Mouse (Mus musculus) stomach, embryonic 16.5 days (tissue): ENCODE results near the gene Catsper2. TPM values are rescaled to one million over a fixed set of nuclear protein-coding genes. Genes with fewer than 3 reads are reported as not detected.

Experiments used
- ATAC-seq: fragments of 200-750 bp; cut with Nextera tagmentation; 2 replicates; pipeline ENCODE4 v1.8.0; 2017; ENCODE audit warnings: moderate number of reproducible peaks, moderate TSS enrichment; ENCODE audit not compliant: insufficient read depth, low FRiP score
- H3K27ac ChIP-seq: fragments of 300-500 bp; sonication (generic); 2 replicates; pipeline ENCODE4 v1.5.1; 2014; ENCODE audit warnings: low read length
- H3K27me3 ChIP-seq: fragments of 300-500 bp; sonication (generic); 2 replicates; pipeline ENCODE4 v1.6.1; 2014; ENCODE audit warnings: low read length, control low read depth, mixed read lengths; ENCODE audit not compliant: control insufficient read depth, insufficient read depth
- H3K36me3 ChIP-seq: fragments of 300-500 bp; sonication (generic); 2 replicates; pipeline ENCODE4 v1.6.1; 2014; ENCODE audit warnings: low read length; ENCODE audit not compliant: control insufficient read depth, insufficient read depth
- H3K4me1 ChIP-seq: fragments of 300-500 bp; sonication (generic); 2 replicates; pipeline ENCODE4 v1.6.1; 2014; ENCODE audit warnings: low read length, control low read depth, mixed read lengths; ENCODE audit not compliant: control insufficient read depth, insufficient read depth
- H3K4me2 ChIP-seq: fragments of 300-500 bp; sonication (generic); 2 replicates; pipeline ENCODE4 v1.6.1; 2014; ENCODE audit warnings: low read depth, low read length, mixed read lengths
- H3K4me3 ChIP-seq: fragments of 300-500 bp; sonication (generic); replicated peaks from 2 replicates; pipeline ENCODE4 v1.5.1; 2014; ENCODE audit warnings: mild to moderate bottlenecking, low read length
- H3K9ac ChIP-seq: fragments of 300-500 bp; sonication (generic); 2 replicates; pipeline ENCODE4 v1.6.1; 2014; ENCODE audit warnings: low read length
- H3K9me3 ChIP-seq: fragments of 300-500 bp; sonication (generic); replicated peaks from 2 replicates; pipeline ENCODE4 v1.6.1; 2016; ENCODE audit warnings: low read length, control low read depth; ENCODE audit not compliant: control insufficient read depth
- WGBS: fragments of 180-500 bp; shearing (Covaris S2); extraction: QIAGEN DNeasy Blood & Tissue Kit; methylation state at CpG from one replicate; pipeline ENCODE4 v1.1.7; 2014; 5-methylcytosine and 5-hydroxymethylcytosine counted together
- polyA plus RNA-seq: library from polyadenylated mRNA; unstranded; fragments of >200 nt; fragmentation: Nextera tagmentation; extraction: Ambion mirVana; gene quantifications from 2 replicates; pipeline ENCODE4 v1.2.1, GENCODE M21; 2015

The Catsper2 gene
- polyA plus RNA-seq, result 1.3 and 1.6 TPM in 2 replicates

GRCm38 (mm10) chr2:121413387-121414042 is at the start of gene Catsper2, which contains the start of gene Pdia3:
Gene Catsper2 (minus strand): TSS chr2:121413792.
Gene Pdia3 (plus strand): TSS chr2:121413775.
- no peaks in the 10 kb centered on the region for H3K9me3 ChIP-seq
- H3K4me2 ChIP-seq, result peak within 1 kb of the TSS; percentile 80
- peak; percentile 98 for ATAC-seq
- H3K4me3 ChIP-seq, result peak within 1 kb of the TSS; percentile 100
- H3K9ac ChIP-seq, result peak within 1 kb of the TSS; percentile 99
- H3K4me1 ChIP-seq, result peaks cover 21% of the 10 kb centered on the region
- H3K36me3 ChIP-seq, result no peaks in the 10 kb centered on the region; the same call in none of the 2 replicates
- peak within 1 kb of the TSS; percentile 99 for H3K27ac ChIP-seq
- H3K27me3 ChIP-seq, result no peaks in the 10 kb centered on the region
- WGBS, result under 1% methylated on average over 61 of the region's 68 CpGs

GRCm38 (mm10) chr2:121460071-121460470 is 46.5 kb upstream of the Catsper2 start:
- Histone ChIP-seq H3K27me3 (no peaks in the 10 kb centered on the region), H3K27ac (no peak overlapping the region), H3K4me3 (no peak overlapping the region), H3K9me3 (no peaks in the 10 kb centered on the region), H3K9ac (no peak overlapping the region), H3K4me1 (peaks cover 11% of the 10 kb centered on the region), H3K36me3 (no peaks in the 10 kb centered on the region), H3K4me2 (no peak overlapping the region)
- 37% methylated on average over 2 of the region's 2 CpGs for WGBS
- no peak for ATAC-seq

GRCm38 (mm10) chr2:121456692-121457642 is 43.4 kb upstream of the Catsper2 start, which contains the start of gene Serinc4:
Gene Serinc4 (minus strand): TSS chr2:121456781.
- Histone ChIP-seq H3K27me3 (no peaks in the 10 kb centered on the region), H3K4me3 (peak within 1 kb of the TSS; percentile 88), H3K27ac (peak within 1 kb of the TSS; percentile 90), H3K36me3 (no peaks in the 10 kb centered on the region), H3K9ac (peak within 1 kb of the TSS; percentile 89), H3K4me1 (peaks cover 21% of the 10 kb centered on the region), H3K4me2 (peak within 1 kb of the TSS; percentile 76), H3K9me3 (no peaks in the 10 kb centered on the region)
- peak; percentile 92 for ATAC-seq
- 3% methylated on average over 41 of the region's 41 CpGs for WGBS

GRCm38 (mm10) chr2:121455534-121455933 is 41.9 kb upstream of the Catsper2 start:
- H3K9me3 ChIP-seq, result no peaks in the 10 kb centered on the region
- WGBS, result 74% methylated on average over 5 of the region's 5 CpGs
- H3K36me3 ChIP-seq, result no peaks in the 10 kb centered on the region
- H3K27ac ChIP-seq, result no peak overlapping the region
- no peak overlapping the region for H3K4me2 ChIP-seq
- H3K9ac ChIP-seq, result no peak overlapping the region
- no peaks in the 10 kb centered on the region for H3K27me3 ChIP-seq
- peaks cover 30% of the 10 kb centered on the region for H3K4me1 ChIP-seq
- H3K4me3 ChIP-seq, result no peak overlapping the region
- ATAC-seq, result no peak

- H3K27ac ChIP-seq, result no peak overlapping the region
- H3K27me3 ChIP-seq, result no peaks in the 10 kb centered on the region
- no peaks in the 10 kb centered on the region for H3K9me3 ChIP-seq
- no peak overlapping the region for H3K9ac ChIP-seq
- H3K4me3 ChIP-seq, result no peak overlapping the region
- no peaks in the 10 kb centered on the region for H3K36me3 ChIP-seq
- H3K4me1 ChIP-seq, result peaks cover 33% of the 10 kb centered on the region
- no peak for ATAC-seq
- H3K4me2 ChIP-seq, result no peak overlapping the region
- WGBS, result 83% methylated on average over 6 of the region's 6 CpGs
Observed at GRCm38 (mm10) chr2:121453917-121454316, 40.3 kb upstream of the Catsper2 start.

GRCm38 (mm10) chr2:121452990-121453389 is 39.4 kb upstream of the Catsper2 start, which contains the start of gene Hypk:
Gene Hypk (plus strand): TSS chr2:121453290.
- Histone ChIP-seq H3K4me3 (no peak within 1 kb of the TSS), H3K27me3 (no peaks in the 10 kb centered on the region), H3K4me1 (peaks cover 32% of the 10 kb centered on the region), H3K9me3 (no peaks in the 10 kb centered on the region), H3K4me2 (no peak within 1 kb of the TSS), H3K9ac (0 out of 2 replicates have a peak within 1 kb of the TSS, but pooled peaks have one; percentile 22), H3K36me3 (no peaks in the 10 kb centered on the region), H3K27ac (no peak within 1 kb of the TSS)
- 65% methylated on average over 4 of the region's 4 CpGs for WGBS
- ATAC-seq, result no peak

GRCm38 (mm10) chr2:121452361-121452760 is 38.8 kb upstream of the Catsper2 start:
- no peak overlapping the region for H3K27ac ChIP-seq
- H3K9ac ChIP-seq, result 0 out of 2 replicates have a peak overlapping the region, but pooled peaks have one; percentile 22
- WGBS, result 77% methylated on average over 4 of the region's 4 CpGs
- H3K27me3 ChIP-seq, result no peaks in the 10 kb centered on the region
- no peak overlapping the region for H3K4me2 ChIP-seq
- H3K36me3 ChIP-seq, result no peaks in the 10 kb centered on the region
- H3K4me1 ChIP-seq, result peaks cover 28% of the 10 kb centered on the region
- no peak overlapping the region for H3K4me3 ChIP-seq
- no peak for ATAC-seq
- H3K9me3 ChIP-seq, result no peaks in the 10 kb centered on the region

- H3K4me1 ChIP-seq, result peaks cover 22% of the 10 kb centered on the region; the same call in 1 of the 2 replicates
- no peaks in the 10 kb centered on the region for H3K36me3 ChIP-seq
- H3K9me3 ChIP-seq, result no peaks in the 10 kb centered on the region
- H3K9ac ChIP-seq, result peak overlapping the region; percentile 96
- peak overlapping the region; percentile 94 for H3K4me3 ChIP-seq
- H3K4me2 ChIP-seq, result peak overlapping the region; percentile 91
- H3K27ac ChIP-seq, result peak overlapping the region; percentile 96
- ATAC-seq, result no peak
- WGBS, result 1% methylated on average over 7 of the region's 7 CpGs
- H3K27me3 ChIP-seq, result no peaks in the 10 kb centered on the region
Observed at GRCm38 (mm10) chr2:121450093-121450492, 36.5 kb upstream of the Catsper2 start.
